Mouse (Mus musculus): ENCODE results near the gene Bcl2l2. TPM values are rescaled to one million over a fixed set of nuclear protein-coding genes. Genes with fewer than 3 reads are reported as not detected.

Gene Bcl2l2
- polyA plus RNA-seq (2016; fragmentation: Nextera tagmentation; extraction: Ambion mirVana) = 3.6 and 3.7 TPM in 2 replicates

DNA sequence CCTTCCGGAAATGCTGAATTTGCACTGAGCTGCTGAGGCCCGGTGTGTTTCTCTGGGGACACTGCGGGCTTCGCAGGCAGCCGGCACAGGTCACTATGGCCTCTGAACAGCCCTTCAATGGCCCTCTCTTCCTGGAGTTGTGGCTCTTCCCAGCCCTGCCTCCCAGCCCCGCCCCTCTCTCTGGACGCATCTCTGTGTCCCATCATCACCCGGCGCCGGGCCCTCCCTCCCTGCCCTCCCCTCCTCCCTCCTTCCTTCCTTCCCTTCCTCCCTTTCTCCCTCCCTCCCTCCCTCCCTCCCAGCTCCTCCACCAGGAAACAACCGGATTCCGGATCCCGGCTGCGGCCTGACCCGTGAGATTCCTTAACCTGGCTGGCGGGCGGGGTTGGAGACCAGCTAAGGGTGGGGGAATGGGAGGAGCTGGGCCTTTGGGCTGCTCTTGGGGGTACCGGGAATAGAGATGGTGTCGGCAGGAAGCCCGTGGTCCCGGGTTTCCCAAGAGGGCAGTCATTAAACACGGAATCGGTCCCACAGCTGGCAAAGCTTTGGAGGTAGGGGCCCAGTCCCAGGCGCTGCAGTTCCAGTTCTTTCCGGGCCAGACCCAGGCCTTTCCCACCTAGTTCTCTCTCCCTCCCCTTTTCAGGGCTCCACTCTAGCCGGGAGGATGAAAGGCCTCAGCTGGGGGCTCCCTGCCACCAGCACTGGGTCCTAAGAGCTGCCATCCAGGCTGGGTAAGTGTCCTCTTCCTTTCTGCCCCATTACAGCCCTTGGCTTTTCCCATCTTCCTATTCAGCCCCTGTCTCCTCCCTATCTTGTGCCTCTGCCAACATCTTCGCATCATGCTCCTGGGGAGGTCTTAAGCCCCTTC, at the start of gene Bcl2l2, which contains the start of gene Gm20521:
Bcl2l2 (plus strand) TSS at position 224 of the 868 bp plus-strand sequence.
Gm20521 (plus strand) TSS at position 288 of the 868 bp plus-strand sequence.
- peak within 1 kb of the TSS; percentile 85 for H3K9ac ChIP-seq
- H3K4me3 ChIP-seq = peak within 1 kb of the TSS; percentile 62
- WGBS = under 1% methylated on average over 27 of the region's 27 CpGs
- peak within 1 kb of the TSS; percentile 91 for H3K27ac ChIP-seq
- ATAC-seq (ENCODE audit: low FRiP score) = peak; percentile 90
- peaks cover 3% of the 10 kb centered on the region; the same call in 1 of the 2 replicates for H3K27me3 ChIP-seq
- peak within 1 kb of the TSS; percentile 63 for H3K4me2 ChIP-seq (replicated peaks)
- H3K9me3 ChIP-seq (replicated peaks) = no peaks in the 10 kb centered on the region
- peaks cover 23% of the 10 kb centered on the region for H3K4me1 ChIP-seq
- H3K36me3 ChIP-seq = peaks cover 4% of the 10 kb centered on the region; the same call in 1 of the 2 replicates

DNA sequence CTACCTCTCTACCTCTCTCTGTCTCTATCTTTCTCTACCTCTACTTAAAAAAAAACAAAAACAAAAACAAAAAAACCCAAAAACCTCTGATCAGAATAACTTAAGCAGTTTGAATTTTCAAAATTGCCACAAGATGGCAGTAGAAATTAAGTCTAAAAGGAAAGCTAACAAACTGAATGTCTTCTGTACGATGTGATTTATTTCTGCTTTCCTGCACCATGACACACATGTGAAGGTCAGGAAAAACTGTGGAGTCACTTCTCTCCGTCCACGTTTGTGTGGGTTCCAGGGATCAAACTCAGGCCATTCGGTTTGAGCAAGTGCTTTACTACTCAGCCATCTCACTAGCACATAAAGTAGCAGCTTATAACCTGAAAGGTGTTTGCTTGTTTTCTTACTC, 39.7 kb upstream of the Bcl2l2 start:
- Histone ChIP-seq H3K4me3 (no peak overlapping the region), H3K9me3 (replicated peaks) (no peaks in the 10 kb centered on the region), H3K9ac (no peak overlapping the region), H3K27me3 (no peaks in the 10 kb centered on the region), H3K4me2 (replicated peaks) (no peak overlapping the region), H3K36me3 (no peaks in the 10 kb centered on the region), H3K4me1 (no peaks in the 10 kb centered on the region), H3K27ac (no peak overlapping the region)
- 2% methylated on average over 4 of the region's 4 CpGs for WGBS
- ATAC-seq (ENCODE audit: low FRiP score) = no peak

DNA sequence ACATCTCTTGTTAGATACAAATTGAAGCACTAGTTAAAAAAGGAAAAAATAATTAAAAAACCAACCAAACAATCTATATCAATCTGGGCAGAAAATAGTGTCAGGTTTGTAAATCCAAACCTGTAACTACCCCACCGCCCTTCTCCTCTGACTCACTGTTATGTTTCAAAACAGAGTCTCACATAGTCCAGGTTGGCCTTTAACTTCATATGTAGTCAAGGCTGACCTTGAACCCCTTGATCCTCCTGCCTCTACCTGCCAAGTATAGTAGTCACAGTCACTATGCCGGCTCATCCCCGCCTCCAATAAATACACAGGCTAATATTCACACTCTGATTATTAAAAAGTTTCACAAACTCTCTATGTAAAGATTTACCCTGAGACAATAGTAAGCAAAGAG, 27.5 kb upstream of the Bcl2l2 start:
- Histone ChIP-seq H3K9ac (no peak overlapping the region), H3K9me3 (replicated peaks) (no peaks in the 10 kb centered on the region), H3K4me1 (no peaks in the 10 kb centered on the region), H3K27me3 (no peaks in the 10 kb centered on the region), H3K27ac (no peak overlapping the region), H3K36me3 (peaks cover 32% of the 10 kb centered on the region), H3K4me2 (replicated peaks) (no peak overlapping the region), H3K4me3 (no peak overlapping the region)
- no peak for ATAC-seq (ENCODE audit: low FRiP score)
- 90% methylated on average over 3 of the region's 3 CpGs for WGBS

DNA sequence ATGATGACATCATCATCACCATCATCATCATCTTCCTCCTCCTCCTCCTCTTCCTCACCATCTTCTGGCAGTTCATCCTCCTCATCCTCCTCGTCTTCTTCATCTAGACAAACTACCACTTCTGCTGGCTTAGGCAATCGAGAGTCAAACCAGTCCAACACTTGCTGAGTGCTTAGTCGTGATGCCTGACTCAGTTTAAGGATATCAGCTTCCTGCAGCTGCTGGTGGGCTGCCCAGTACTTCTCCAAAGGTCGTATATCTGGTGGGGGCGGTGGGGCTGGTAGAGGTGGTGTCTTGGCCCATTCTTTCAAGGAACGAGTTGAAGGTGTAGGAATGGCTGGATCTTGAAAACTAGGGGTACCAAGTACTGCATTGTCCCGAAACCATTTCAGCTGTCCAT, 26.5 kb upstream of the Bcl2l2 start:
- Histone ChIP-seq H3K4me2 (replicated peaks) (no peak overlapping the region), H3K9ac (no peak overlapping the region), H3K36me3 (peaks cover 32% of the 10 kb centered on the region), H3K9me3 (replicated peaks) (no peaks in the 10 kb centered on the region), H3K27ac (no peak overlapping the region), H3K4me3 (no peak overlapping the region), H3K4me1 (no peaks in the 10 kb centered on the region), H3K27me3 (no peaks in the 10 kb centered on the region)
- WGBS = 91% methylated on average over 7 of the region's 7 CpGs
- no peak for ATAC-seq (ENCODE audit: low FRiP score)

DNA sequence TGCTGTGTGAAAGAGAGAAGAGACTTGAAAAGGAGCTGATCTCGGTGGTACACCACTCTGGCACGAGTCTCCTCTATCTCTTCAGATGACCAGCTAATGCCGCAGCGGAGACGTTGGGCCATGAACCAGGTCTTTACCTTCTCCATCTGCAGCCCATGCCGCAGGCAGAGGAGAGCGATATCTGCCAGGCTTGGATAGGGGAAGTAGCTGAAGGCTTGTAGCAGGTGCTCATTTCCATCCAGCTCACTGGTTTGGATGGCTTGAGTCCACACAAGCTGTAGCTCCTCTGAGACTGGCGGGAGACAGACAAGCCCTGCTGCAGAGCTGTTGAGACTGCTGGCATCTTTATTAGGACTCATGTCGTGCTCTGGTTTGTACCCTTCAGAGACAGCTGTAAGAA, 25.3 kb upstream of the Bcl2l2 start:
- Histone ChIP-seq H3K9me3 (replicated peaks) (no peaks in the 10 kb centered on the region), H3K27me3 (no peaks in the 10 kb centered on the region), H3K4me2 (replicated peaks) (no peak overlapping the region), H3K4me1 (no peaks in the 10 kb centered on the region), H3K9ac (0 out of 2 replicates have a peak overlapping the region, but pooled peaks have one; percentile 13), H3K4me3 (no peak overlapping the region), H3K27ac (no peak overlapping the region), H3K36me3 (peaks cover 32% of the 10 kb centered on the region)
- WGBS = 94% methylated on average over 9 of the region's 9 CpGs
- no peak for ATAC-seq (ENCODE audit: low FRiP score)

DNA sequence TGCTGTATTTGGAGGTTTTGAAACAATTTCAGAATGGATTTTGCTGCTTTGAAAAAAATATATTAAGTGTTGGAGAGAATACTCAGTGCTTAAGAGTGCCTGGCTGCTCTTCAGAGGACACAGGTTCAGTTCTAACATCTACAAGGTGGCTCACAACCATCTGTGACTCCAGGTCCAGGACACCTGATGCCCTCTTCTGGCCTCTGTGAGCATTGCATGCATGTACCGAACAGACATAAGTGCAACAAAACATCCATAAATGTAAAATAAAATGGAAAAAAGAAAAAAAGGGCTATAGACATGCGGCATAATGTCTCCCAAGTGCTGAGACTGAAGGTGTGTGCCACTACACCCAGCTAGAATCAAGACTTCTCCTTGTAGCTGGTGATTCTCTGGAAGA, 22.7 kb upstream of the Bcl2l2 start:
- Histone ChIP-seq H3K36me3 (peaks cover 23% of the 10 kb centered on the region), H3K27me3 (no peaks in the 10 kb centered on the region), H3K27ac (no peak overlapping the region), H3K9ac (no peak overlapping the region), H3K9me3 (replicated peaks) (no peaks in the 10 kb centered on the region), H3K4me1 (peaks cover 4% of the 10 kb centered on the region), H3K4me3 (no peak overlapping the region), H3K4me2 (replicated peaks) (no peak overlapping the region)
- ATAC-seq (ENCODE audit: low FRiP score) = no peak
- 28% methylated on average over 2 of the region's 2 CpGs for WGBS

DNA sequence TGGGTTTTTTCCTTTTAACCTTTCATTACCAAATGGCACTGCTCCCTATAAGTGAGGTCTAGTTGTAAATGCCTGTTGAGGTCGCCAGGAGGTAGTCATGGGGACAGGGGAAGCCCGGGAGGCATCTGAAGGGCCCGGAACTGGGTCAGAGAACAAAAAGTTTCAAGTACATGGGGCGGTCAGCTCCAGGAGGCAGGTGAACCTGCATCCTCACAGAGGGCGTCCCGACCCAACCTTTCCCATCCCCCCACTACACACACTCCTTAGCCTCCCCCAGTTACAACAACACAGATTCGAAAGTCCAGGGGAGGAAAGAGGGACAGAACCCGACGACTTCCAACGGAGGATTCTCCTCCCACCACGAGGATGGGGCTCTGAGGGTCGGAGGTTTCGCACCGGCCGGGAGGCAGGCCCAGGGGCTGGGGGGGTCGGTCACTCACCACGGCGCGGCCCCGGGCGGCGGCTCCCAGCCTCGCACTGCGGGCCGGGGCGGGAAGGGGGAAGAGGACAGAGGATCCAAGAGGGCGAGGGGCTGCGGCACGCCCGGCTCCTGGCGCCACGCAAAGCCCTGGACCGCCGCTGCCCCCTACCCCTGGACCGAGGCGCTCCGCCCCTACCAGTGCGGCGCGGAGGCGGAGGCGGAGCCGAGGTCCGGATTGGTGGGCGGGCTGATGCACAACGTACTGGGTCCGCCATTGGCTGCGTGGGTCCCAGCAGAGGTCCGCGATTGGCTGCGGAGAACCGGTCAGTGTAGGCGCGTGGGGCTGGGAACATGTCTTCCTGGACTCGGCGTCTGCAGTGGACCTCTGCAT, 19.5 kb upstream of the Bcl2l2 start:
- Histone ChIP-seq H3K36me3 (no peaks in the 10 kb centered on the region), H3K9me3 (replicated peaks) (no peaks in the 10 kb centered on the region), H3K27ac (peak overlapping the region; percentile 75), H3K4me3 (peak overlapping the region; percentile 94), H3K4me2 (replicated peaks) (peak overlapping the region; percentile 70), H3K4me1 (peaks cover 4% of the 10 kb centered on the region), H3K9ac (peak overlapping the region; percentile 94), H3K27me3 (no peaks in the 10 kb centered on the region)
- WGBS = under 1% methylated on average over 55 of the region's 56 CpGs
- ATAC-seq (ENCODE audit: low FRiP score) = peak; percentile 100

DNA sequence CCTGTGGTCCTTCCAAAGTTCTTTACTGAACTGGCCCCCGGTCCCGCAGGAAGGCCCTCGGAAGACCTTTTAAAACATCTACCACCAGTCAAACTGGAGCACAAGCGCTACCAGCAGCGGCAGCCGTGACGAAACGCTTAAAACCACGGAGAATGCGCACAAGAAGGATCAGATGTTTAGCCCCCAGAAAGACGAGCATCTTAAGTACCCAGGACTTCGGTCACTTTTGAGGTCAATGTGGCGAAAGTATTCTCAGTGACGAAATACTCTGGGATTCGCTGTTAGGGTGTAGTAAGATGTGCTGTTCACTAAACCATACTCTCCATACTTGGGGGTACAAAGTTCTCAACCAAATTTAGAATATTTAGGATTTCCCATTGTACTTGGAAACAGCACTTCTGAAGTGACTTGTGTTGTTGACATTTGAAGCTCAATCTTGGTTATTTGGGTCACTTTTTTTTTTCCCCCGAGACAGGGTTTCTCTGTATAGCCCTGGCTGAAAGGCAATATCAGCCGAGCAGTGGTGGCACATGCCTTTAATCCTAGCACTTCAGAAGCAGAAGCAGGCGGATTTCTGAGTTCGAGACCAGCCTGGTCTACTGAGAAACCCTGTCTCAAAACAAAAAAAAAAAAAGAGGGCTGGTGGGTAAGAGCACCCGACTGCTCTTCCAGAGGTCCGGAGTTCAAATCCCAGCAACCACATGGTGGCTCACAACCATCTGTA, 18.7 kb upstream of the Bcl2l2 start:
- Histone ChIP-seq H3K27me3 (no peaks in the 10 kb centered on the region), H3K36me3 (no peaks in the 10 kb centered on the region), H3K4me1 (peaks cover 4% of the 10 kb centered on the region), H3K4me3 (peak overlapping the region; percentile 94), H3K27ac (peak overlapping the region; percentile 75), H3K9me3 (replicated peaks) (no peaks in the 10 kb centered on the region), H3K4me2 (replicated peaks) (peak overlapping the region; percentile 70), H3K9ac (peak overlapping the region; percentile 94)
- WGBS = 18% methylated on average over 21 of the region's 21 CpGs
- ATAC-seq (ENCODE audit: low FRiP score) = 0 out of 2 replicates have a peak, but pooled peaks have one; percentile 8

DNA sequence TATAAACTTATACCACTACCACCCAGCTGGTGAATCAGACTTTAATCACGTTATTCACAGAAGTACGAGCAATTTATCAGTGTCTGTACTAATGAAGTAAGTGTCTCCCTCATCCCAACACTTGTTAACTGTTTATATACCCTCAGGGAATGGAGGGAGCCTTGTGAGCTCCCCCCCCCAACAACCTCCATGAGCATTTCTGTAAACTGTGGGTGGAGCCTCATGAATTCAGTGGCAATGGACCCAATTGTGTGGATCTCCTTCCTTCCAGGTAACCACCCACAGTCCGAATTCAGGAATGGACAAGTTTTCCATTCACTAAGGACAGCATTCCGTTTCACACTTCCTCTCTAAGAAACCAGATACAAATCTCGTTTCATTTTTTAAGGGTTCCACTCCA, 17.6 kb upstream of the Bcl2l2 start:
- Histone ChIP-seq H3K36me3 (no peaks in the 10 kb centered on the region), H3K4me2 (replicated peaks) (no peak overlapping the region), H3K27me3 (no peaks in the 10 kb centered on the region), H3K9ac (no peak overlapping the region), H3K4me1 (peaks cover 4% of the 10 kb centered on the region), H3K9me3 (replicated peaks) (no peaks in the 10 kb centered on the region), H3K27ac (no peak overlapping the region), H3K4me3 (no peak overlapping the region)
- no peak for ATAC-seq (ENCODE audit: low FRiP score)
- WGBS = 85% methylated on average over 5 of the region's 5 CpGs

DNA sequence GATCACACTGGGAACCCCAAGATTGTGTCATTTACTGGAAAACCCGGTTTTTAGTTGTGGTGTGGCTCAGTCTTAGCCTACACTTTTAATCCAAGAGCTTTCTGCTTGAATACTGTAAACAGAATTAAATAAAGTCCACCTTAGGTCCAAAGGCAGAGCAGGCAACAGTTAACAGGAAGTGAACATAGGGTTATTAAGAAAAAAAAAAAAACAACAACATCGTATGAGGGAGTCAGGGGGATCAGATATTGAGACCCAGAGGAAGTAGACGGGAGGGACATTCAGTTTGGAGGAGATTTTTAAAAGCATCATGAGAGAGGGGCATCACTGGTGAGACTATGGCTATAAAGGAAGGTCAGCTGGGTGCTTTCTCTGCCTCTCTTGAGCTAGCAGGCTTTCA, 16.9 kb upstream of the Bcl2l2 start:
- Histone ChIP-seq H3K4me1 (peaks cover 4% of the 10 kb centered on the region), H3K27me3 (no peaks in the 10 kb centered on the region), H3K4me3 (no peak overlapping the region), H3K4me2 (replicated peaks) (no peak overlapping the region), H3K9me3 (replicated peaks) (no peaks in the 10 kb centered on the region), H3K27ac (no peak overlapping the region), H3K36me3 (no peaks in the 10 kb centered on the region), H3K9ac (no peak overlapping the region)
- no peak for ATAC-seq (ENCODE audit: low FRiP score)
- 71% methylated on average over 3 of the region's 3 CpGs for WGBS

DNA sequence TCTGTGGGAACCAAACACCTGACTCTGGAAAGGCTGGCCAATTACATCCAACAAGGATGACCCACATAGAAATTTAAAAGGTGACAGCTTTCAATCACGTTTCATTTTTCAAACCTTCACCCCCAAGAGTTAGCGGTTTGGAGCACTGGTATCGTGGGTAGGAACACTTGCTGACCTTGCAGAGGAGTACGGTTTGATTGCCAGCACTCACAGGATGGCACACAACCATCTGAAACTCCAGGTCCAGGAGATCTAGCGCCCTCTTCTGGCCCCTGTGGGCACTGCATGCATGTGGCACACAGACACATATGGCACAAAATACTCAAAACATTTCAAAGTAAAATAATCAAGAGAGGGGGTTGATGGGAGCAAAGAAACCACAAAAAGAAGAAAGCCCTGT, 16.2 kb upstream of the Bcl2l2 start:
- H3K4me1 ChIP-seq = peaks cover 4% of the 10 kb centered on the region

DNA sequence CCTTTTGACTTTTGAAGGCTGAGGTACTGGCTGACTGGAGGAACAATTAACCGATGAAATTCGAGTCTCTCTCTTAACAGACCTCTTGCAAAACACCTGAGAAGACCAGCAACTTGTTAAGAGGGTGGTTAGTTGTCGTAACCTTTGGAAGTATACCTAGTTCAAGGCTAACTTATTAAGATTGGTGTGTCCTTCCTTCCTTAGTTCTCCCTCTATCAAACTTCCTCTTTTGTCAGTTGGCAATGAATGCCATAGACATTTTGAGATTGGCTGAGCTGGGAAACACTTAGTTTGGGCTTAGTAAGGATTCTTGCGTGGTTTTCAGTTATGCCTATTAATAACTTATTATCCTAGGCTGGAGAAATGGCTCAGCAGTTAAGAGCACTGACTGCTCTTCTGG, 15.2 kb upstream of the Bcl2l2 start:
- no peaks in the 10 kb centered on the region for H3K36me3 ChIP-seq
- no peak for ATAC-seq (ENCODE audit: low FRiP score)

More for the DNA sequence above, 16.2 kb upstream of the Bcl2l2 start:
- Histone ChIP-seq H3K4me3 (no peak overlapping the region), H3K9me3 (replicated peaks) (no peaks in the 10 kb centered on the region), H3K27me3 (no peaks in the 10 kb centered on the region), H3K4me2 (replicated peaks) (no peak overlapping the region), H3K9ac (no peak overlapping the region), H3K27ac (no peak overlapping the region), H3K36me3 (no peaks in the 10 kb centered on the region)
- no peak for ATAC-seq (ENCODE audit: low FRiP score)
- WGBS = 48% methylated on average over 5 of the region's 5 CpGs

More for the DNA sequence above, 15.2 kb upstream of the Bcl2l2 start:
- 88% methylated on average over 4 of the region's 4 CpGs for WGBS
- Histone ChIP-seq H3K9ac (no peak overlapping the region), H3K4me1 (peaks cover 4% of the 10 kb centered on the region), H3K9me3 (replicated peaks) (no peaks in the 10 kb centered on the region), H3K27me3 (no peaks in the 10 kb centered on the region), H3K4me2 (replicated peaks) (no peak overlapping the region), H3K4me3 (no peak overlapping the region), H3K27ac (no peak overlapping the region)

Data from hindbrain, embryonic 12.5 days (tissue).